Comparison of ENCODE assay signal across 19 mouse cellular contexts in genomic region chr8:102443006-102443405, GRCm38 (mm10).
"Had no signal": no experiment of that assay in that cellular context is flagged by ENCODE, and none has a peak within 500 bp of the region (broad histone marks: within the 10 kb centered on the region; RNA-seq: fewer than 3 reads in every experiment).

No protein-coding gene starts in this region.

- H3K4me3 ChIP-seq: limb, embryonic 12.5 days; limb, embryonic 15.5 days; liver, embryonic 13.5 days; lung, embryonic 15.5 days; midbrain, embryonic 12.5 days; myocyte; neural tube, embryonic 13.5 days; stomach, embryonic 15.5 days had no signal

- H3K27me3 ChIP-seq: limb, embryonic 12.5 days; limb, embryonic 15.5 days; liver, embryonic 13.5 days; lung, embryonic 15.5 days; midbrain, embryonic 12.5 days; neural tube, embryonic 13.5 days; stomach, embryonic 15.5 days had no signal

- H3K4me1 ChIP-seq: limb, embryonic 12.5 days; limb, embryonic 15.5 days; liver, embryonic 13.5 days; lung, embryonic 15.5 days; midbrain, embryonic 12.5 days; neural tube, embryonic 13.5 days; stomach, embryonic 15.5 days had no signal

- H3K9me3 ChIP-seq: limb, embryonic 12.5 days; limb, embryonic 15.5 days; liver, embryonic 13.5 days; lung, embryonic 15.5 days; midbrain, embryonic 12.5 days; neural tube, embryonic 13.5 days; stomach, embryonic 15.5 days had no signal

- H3K4me2 ChIP-seq: limb, embryonic 12.5 days; limb, embryonic 15.5 days; liver, embryonic 13.5 days; lung, embryonic 15.5 days; midbrain, embryonic 12.5 days; neural tube, embryonic 13.5 days; stomach, embryonic 15.5 days had no signal

- DNase-seq: kidney, adult 9 months; kidney, postnatal 14 days; kidney, postnatal 4 days; left cerebral cortex, postnatal 4 days; liver, embryonic 13.5 days; lung, postnatal 14 days; retina, postnatal 1 day; right cerebral cortex, postnatal 25 days; spleen, adult 18-20 months; thymus, postnatal 25 days had no signal

- H3K27ac ChIP-seq: limb, embryonic 12.5 days; limb, embryonic 15.5 days; liver, embryonic 13.5 days; lung, embryonic 15.5 days; midbrain, embryonic 12.5 days; stomach, embryonic 15.5 days had no signal

- H3K36me3 ChIP-seq: limb, embryonic 12.5 days; limb, embryonic 15.5 days; liver, embryonic 13.5 days; lung, embryonic 15.5 days; midbrain, embryonic 12.5 days; neural tube, embryonic 13.5 days; stomach, embryonic 15.5 days had no signal

- H3K9ac ChIP-seq: limb, embryonic 12.5 days; limb, embryonic 15.5 days; liver, embryonic 13.5 days; lung, embryonic 15.5 days; midbrain, embryonic 12.5 days; neural tube, embryonic 13.5 days; stomach, embryonic 15.5 days had no signal

- ATAC-seq: intestine, postnatal 0 days; midbrain, embryonic 16.5 days had no signal
